Mouse (Mus musculus) cerebellum, adult 11 months (tissue): Measurements from ENCODE around the gene Vmn1r101.
"Not testable (repeated sequence)": the region's sequence is repeated elsewhere in the genome, so short reads cannot be mapped to it uniquely, and the experiment has no call there.

Experiments used
- DNase-seq: peaks from one replicate; pipeline ENCODE4 v3.0.0; 2022

Vmn1r101 gene

DNA sequence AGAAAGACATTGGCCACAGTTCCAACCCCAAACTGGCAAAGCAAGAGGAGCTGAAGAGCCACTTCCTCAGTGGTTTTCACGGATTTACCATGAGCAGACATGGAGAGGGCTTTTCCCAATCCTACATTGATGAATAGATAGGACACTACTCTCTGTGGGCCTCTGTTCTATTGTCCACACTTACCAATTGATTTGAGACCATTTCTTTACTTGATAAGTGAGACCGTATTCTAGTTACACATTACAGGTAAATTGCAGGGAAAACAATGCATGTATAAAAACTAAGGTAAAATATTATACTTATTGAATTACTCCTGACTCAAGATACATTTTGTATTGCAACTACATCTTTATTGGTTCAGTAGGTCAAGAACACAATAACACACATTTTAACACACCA is at the start of gene Vmn1r101:
Gene Vmn1r101, minus strand, starts transcription at position 101 of the 400 bp plus-strand sequence.
- DNase-seq, result not testable (repeated sequence)

DNA sequence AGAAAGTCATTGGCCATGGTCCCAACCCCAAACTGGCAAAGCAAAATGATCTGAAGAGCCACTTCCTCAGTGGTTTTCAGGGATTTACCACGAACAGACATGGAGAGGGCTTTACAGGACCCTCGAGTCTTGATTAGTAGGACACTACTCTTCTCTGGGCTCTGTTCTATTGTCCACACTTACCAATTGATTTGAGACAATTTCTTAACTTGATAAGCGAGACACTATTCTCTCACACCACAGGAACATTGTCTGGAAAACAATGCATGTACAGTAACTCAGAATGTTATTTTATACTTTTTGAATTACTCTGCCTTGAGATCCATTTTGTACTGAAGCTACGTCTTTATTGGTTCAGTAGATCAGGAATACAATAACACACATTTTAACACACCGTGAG is 32.4 kb upstream of the Vmn1r101 start, which contains the start of gene Gm10670:
Gene Gm10670, minus strand, starts transcription at position 101 of the 400 bp plus-strand sequence.
- DNase-seq, result not testable (repeated sequence)

DNA sequence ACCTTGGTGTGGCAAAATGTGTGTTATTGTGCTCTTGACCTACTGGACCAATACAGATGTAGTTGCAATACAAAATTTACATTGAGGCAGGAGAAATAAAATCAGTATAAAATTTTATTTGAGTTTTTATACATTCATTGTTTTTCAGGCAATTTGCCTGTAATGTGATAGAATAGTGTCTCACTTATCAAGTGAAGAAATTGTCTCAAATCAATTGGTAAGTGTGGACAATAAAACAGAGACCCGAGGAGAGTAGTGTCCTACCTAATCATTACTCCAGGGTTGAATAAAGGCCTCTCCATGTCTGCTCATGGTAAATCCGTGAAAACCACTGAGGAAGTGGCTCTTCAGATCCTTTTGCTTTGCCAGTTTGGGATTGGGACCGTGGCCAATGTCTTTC is 24.8 kb downstream of the Vmn1r101 start, which contains the start of gene Vmn1r100:
Gene Vmn1r100, plus strand, starts transcription at position 301 of the 400 bp plus-strand sequence.
- DNase-seq, result not testable (repeated sequence)
